Mouse (Mus musculus) C2C12 (cell line): ENCODE measurements at regions not wholly inside any gene's neighbourhood (a gene's known extent, or its start where the extent isn't known, plus 50 kb on each side); places are given as distances from the start of the nearest gene placed in this dataset.

Experiments
- MAX ChIP-seq: IDR thresholded peaks from one replicate; pipeline ENCODE4 v1.6.1; 2011; ENCODE audit warnings: mild to moderate bottlenecking, control low read depth
- MYOG ChIP-seq: IDR thresholded peaks from one replicate; pipeline ENCODE4 v1.6.1; 2011; ENCODE audit not compliant: control insufficient read depth, insufficient read length; ENCODE audit errors: extremely low read depth

DNA sequence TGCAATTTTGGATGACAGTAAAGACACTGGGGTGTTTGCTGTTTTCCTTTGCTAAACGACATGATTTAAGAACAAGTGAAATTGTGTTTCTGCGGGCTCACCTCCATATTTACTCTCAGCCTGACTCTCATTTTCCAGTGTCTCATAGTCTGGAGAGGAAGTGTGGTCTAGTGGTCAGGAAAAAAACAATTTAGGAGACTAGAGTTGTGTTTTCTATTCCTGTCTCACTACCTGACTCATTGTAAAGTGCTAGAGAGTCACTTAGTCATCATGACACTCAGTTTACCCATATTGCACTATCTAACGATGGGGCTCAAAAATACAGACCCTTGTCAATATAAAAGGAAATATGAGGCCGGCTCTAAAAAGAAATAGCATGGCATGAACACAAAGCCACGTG, 138.7 kb upstream of the Ank start:
- no peak for TF ChIP-seq MYOG
- TF ChIP-seq MAX: no peak
